Mouse (Mus musculus) kidney, adult 2 months (tissue): Measurements from ENCODE around the gene Car3.

Experiments
- CTCF ChIP-seq: fragments of 200-500 bp; conservative IDR thresholded peaks from 2 replicates; pipeline ENCODE4 v1.5.1; 2011; ENCODE audit warnings: low read depth, mild to moderate bottlenecking, control low read depth, low read length, moderate library complexity, mixed read lengths; ENCODE audit not compliant: insufficient read depth, insufficient read length
- POLR2A ChIP-seq: fragments of 200-500 bp; IDR thresholded peaks from one replicate; pipeline ENCODE4 v1.6.1; 2011; ENCODE audit warnings: low read depth, low read length, control low read depth

- no peak for TF ChIP-seq POLR2A
- TF ChIP-seq CTCF = no peak
Measured at GRCm38 (mm10) chr3:14889716-14890409, 26.6 kb downstream of the Car3 start.
